Mouse (Mus musculus) heart, embryonic 14.5 days (tissue): ENCODE data around the gene Kcnh7. TPM values are rescaled to one million over a fixed set of nuclear protein-coding genes. Genes with fewer than 3 reads are reported as not detected.

Source experiments
- ATAC-seq: fragments of 200-750 bp; cut with Nextera tagmentation; 2 replicates; pipeline ENCODE4 v1.8.0; 2017; ENCODE audit warnings: low read depth, moderate TSS enrichment; ENCODE audit not compliant: insufficient number of reproducible peaks, insufficient read depth, low FRiP score
- H3K27ac ChIP-seq, 2 experiments: fragments of 200-500 bp in 1 of 2; fragments of 300-500 bp in 1 of 2; sonication (generic) in 1 of 2; replicated peaks in 1 of 2; 2 replicates each; pipeline ENCODE4 v1.5.1; 2012 to 2014; ENCODE audit warnings: low read depth in 2 of 2, low read length in 2 of 2, control low read depth in 1 of 2, mild to moderate bottlenecking in 1 of 2, mixed read lengths in 1 of 2; ENCODE audit not compliant: control insufficient read depth in 1 of 2, insufficient read depth in 1 of 2
- H3K27me3 ChIP-seq: fragments of 300-500 bp; sonication (generic); 2 replicates; pipeline ENCODE4 v1.6.1; 2014; ENCODE audit warnings: mild to moderate bottlenecking, low read length, control low read depth; ENCODE audit not compliant: control insufficient read depth, insufficient read depth
- H3K36me3 ChIP-seq: fragments of 300-500 bp; sonication (generic); 2 replicates; pipeline ENCODE4 v1.6.1; 2014; ENCODE audit warnings: mild to moderate bottlenecking, control low read depth, low read length, mixed read lengths; ENCODE audit not compliant: control insufficient read depth, insufficient read depth
- H3K4me1 ChIP-seq, 2 experiments: fragments of 200-500 bp in 1 of 2; fragments of 300-500 bp in 1 of 2; sonication (generic) in 1 of 2; 2 replicates each; pipeline ENCODE4 v1.6.1; 2012 to 2014; ENCODE audit warnings: low read length in 2 of 2, control low read depth in 1 of 2, mixed read lengths in 1 of 2; ENCODE audit not compliant: control insufficient read depth in 2 of 2, insufficient read depth in 2 of 2
- H3K4me2 ChIP-seq: fragments of 300-500 bp; sonication (generic); 2 replicates; pipeline ENCODE4 v1.6.1; 2014; ENCODE audit warnings: mild to moderate bottlenecking, low read length
- H3K4me3 ChIP-seq, 2 experiments: fragments of 200-500 bp in 1 of 2; fragments of 300-500 bp in 1 of 2; sonication (generic) in 1 of 2; 2 replicates each; pipeline ENCODE4 v1.5.1; 2012 to 2014; ENCODE audit warnings: low read length in 2 of 2, mild to moderate bottlenecking in 2 of 2, control low read depth in 1 of 2, low read depth in 1 of 2, moderate library complexity in 1 of 2; ENCODE audit not compliant: control insufficient read depth in 1 of 2, insufficient read depth in 1 of 2
- H3K9ac ChIP-seq: fragments of 300-500 bp; sonication (generic); 2 replicates; pipeline ENCODE4 v1.6.1; 2014; ENCODE audit warnings: mild to moderate bottlenecking, low read length
- H3K9me3 ChIP-seq: fragments of 300-500 bp; sonication (generic); 2 replicates; pipeline ENCODE4 v1.6.1; 2016; ENCODE audit warnings: low read length, control low read depth; ENCODE audit not compliant: control insufficient read depth
- WGBS: fragments of 180-500 bp; shearing (Covaris S2); extraction: QIAGEN DNeasy Blood & Tissue Kit; methylation state at CpG from one replicate; pipeline ENCODE4 v1.1.7; 2014; 5-methylcytosine and 5-hydroxymethylcytosine counted together
- polyA plus RNA-seq: library from polyadenylated mRNA; unstranded; fragments of >200 nt; fragmentation: Nextera tagmentation; extraction: Ambion mirVana; gene quantifications from 2 replicates; pipeline ENCODE4 v1.2.1, GENCODE M21; 2014

Gene Kcnh7
- polyA plus RNA-seq, 1 experiment from 2014 or later, result 5.8 TPM

DNA sequence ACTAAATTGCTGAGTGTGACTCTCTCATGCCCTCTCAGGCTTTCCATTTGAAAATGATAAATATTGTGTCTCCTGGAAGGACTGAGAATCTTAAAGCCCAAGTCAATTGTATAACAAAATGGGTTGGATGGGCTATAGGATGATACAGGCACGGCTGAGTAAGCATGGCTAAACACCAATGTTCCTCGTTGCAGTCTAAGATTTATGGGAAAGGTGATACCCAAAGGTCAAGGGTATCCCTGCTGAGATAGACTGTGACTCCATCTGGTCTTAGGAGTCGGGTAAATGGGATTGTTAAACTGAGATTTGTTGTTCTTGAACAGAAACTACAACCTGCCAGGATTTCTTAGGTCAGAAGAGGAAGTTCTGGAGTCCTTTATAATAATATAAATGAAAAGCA is 256.0 kb downstream of the Kcnh7 start:
- Histone ChIP-seq H3K9ac (no peak overlapping the region), H3K4me3 (no peak overlapping the region), H3K36me3 (no peaks in the 10 kb centered on the region), H3K9me3 (no peaks in the 10 kb centered on the region), H3K4me2 (no peak overlapping the region), H3K4me1 (no peaks in the 10 kb centered on the region), H3K27ac (no peak overlapping the region), H3K27me3 (no peaks in the 10 kb centered on the region)
- no peak for ATAC-seq
- WGBS, result 71% methylated on average over 3 of the region's 3 CpGs

DNA sequence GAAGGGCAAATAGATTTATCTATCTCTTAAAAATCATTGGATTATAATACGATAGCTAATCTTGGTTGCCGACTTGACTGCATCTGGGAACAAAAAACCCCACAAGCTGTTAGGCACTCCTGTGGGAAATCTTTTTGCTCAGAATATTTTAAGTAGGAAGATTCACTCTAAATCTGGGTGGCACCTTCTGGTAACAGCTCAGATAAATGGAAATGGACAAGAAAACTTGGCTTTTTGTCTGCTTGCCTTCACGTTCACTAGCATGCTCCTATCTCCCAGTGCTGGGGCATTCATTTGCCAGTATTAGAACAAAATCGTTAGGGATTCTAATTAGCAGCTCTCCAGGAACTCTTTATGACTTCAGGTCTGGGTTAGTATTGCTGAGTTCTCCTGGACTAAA is 260.3 kb downstream of the Kcnh7 start:
- 80% methylated on average over 4 of the region's 4 CpGs for WGBS

DNA sequence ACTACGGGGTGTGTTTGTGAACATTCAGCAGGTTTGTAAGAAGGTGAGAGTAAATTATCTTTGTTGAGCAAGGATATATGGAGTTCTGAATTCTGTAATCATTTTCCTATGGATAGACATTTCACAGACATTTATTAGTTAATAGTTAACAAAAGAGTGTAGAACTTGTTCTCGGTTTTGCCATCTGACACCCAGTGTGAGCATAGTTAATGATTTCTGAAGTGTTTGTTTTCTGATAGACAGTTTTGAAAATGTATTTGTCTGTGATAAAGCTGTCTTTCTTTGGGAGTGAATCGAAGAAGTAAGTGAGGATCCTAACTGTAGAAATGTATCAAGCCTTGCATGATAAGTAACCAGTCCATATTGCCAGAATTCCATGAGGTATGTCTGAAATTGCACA is 276.4 kb downstream of the Kcnh7 start:
- Histone ChIP-seq H3K4me3 (no peak overlapping the region), H3K36me3 (no peaks in the 10 kb centered on the region), H3K9me3 (no peaks in the 10 kb centered on the region), H3K4me2 (no peak overlapping the region), H3K9ac (no peak overlapping the region), H3K4me1 (no peaks in the 10 kb centered on the region), H3K27me3 (no peaks in the 10 kb centered on the region), H3K27ac (no peak overlapping the region)
- 76% methylated on average over 3 of the region's 3 CpGs for WGBS
- no peak for ATAC-seq

More for the DNA sequence above, 260.3 kb downstream of the Kcnh7 start:
- Histone ChIP-seq H3K9ac (no peak overlapping the region), H3K9me3 (no peaks in the 10 kb centered on the region), H3K4me2 (no peak overlapping the region), H3K27ac (no peak overlapping the region), H3K4me1 (no peaks in the 10 kb centered on the region), H3K4me3 (no peak overlapping the region), H3K27me3 (no peaks in the 10 kb centered on the region), H3K36me3 (no peaks in the 10 kb centered on the region)
- no peak for ATAC-seq

DNA sequence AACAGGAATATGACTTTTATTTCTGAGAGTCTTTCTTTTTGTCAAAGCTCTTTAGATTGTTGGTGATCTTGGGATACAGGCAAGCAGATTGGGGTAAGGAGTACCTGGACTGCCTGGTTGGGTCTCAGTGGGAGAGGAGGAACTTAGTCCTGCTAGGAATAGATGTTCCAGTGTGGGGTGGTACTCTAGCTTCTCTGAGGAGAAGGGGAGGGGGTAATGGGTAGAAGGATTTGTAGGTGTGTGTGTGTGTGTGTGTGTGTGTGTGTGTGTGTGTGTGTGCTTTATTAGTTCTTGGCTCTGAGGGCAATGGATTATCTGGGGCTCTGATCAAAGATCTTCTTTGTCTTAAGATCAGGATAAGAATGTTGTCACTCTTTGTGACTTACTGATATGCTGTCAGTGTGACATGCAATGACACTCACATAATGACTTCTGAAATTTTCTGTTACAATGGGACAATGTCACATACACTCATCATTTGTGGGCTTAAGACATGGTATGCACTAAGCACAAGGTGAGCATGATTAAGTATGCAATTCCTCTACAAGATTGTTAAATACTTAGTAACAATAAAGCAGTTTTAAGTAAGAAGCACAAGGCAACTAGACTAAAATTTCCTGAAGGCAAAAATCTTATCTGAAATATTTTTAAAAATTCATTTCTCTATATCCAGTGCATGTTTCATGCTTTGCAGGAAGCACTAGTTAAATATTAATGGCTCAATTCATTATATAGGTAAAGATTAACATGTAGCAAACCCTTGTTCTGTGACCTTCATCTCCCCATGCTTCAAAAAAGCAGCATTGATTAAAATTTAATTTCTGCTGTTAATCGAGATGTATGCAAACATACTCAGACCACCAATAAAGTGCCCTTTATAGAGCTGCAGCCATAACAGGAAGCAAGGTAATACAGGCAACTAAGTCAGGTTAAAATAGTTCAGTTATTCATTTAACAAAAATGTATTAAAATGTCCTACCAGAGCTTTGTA is 281.4 kb downstream of the Kcnh7 start:
- Histone ChIP-seq H3K4me3 (no peak overlapping the region), H3K9me3 (no peaks in the 10 kb centered on the region), H3K36me3 (no peaks in the 10 kb centered on the region), H3K27me3 (no peaks in the 10 kb centered on the region), H3K4me1 (no peaks in the 10 kb centered on the region), H3K27ac (no peak overlapping the region), H3K9ac (no peak overlapping the region), H3K4me2 (no peak overlapping the region)
- no peak for ATAC-seq
- 80% methylated on average over 1 of the region's 1 CpGs for WGBS

DNA sequence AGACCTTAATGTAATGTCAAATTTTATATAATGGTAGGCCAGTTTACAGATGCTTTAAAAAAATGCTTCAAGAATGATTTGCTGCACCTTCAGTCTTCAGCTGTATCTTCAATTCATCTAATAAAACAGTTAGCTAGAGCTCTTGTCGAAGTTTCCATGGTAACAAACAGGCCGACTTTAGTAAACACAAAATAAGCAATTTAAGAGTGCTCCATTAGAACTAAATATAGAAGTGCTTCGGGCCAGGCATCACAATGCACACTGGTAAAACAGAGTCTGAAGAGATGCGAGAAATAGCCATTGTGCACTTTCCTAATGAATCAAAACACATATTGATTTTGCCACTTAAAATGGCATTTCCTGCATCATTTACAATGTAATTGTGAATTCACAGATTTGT is 305.3 kb downstream of the Kcnh7 start:
- Histone ChIP-seq H3K27me3 (no peaks in the 10 kb centered on the region), H3K4me3 (no peak overlapping the region), H3K4me2 (no peak overlapping the region), H3K4me1 (no peaks in the 10 kb centered on the region), H3K27ac (no peak overlapping the region), H3K36me3 (no peaks in the 10 kb centered on the region), H3K9ac (no peak overlapping the region), H3K9me3 (no peaks in the 10 kb centered on the region)
- 74% methylated on average over 4 of the region's 4 CpGs for WGBS
- no peak for ATAC-seq

DNA sequence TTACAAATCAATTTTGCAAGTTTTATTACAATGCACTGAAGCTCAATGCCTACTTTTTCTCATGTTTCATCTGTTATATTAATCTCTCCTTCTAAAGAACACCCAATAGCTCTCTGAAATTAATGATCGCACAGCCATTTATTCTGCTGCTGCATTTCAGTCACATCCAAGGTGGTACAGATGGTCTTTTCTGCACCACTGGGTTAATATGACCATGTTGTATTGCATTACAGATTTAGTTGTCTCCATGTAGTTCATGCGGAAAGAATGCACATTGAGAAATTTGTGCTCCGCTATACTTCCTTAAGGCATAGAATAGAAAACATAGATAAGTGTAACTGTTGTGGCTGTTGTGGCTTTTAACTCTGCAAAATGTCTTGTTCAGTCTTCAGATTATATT is 328.7 kb downstream of the Kcnh7 start:
- Histone ChIP-seq H3K27ac (no peak overlapping the region), H3K9ac (no peak overlapping the region), H3K36me3 (no peaks in the 10 kb centered on the region), H3K4me2 (no peak overlapping the region), H3K9me3 (no peaks in the 10 kb centered on the region), H3K27me3 (no peaks in the 10 kb centered on the region), H3K4me3 (no peak overlapping the region), H3K4me1 (no peaks in the 10 kb centered on the region)
- WGBS, result 89% methylated on average over 3 of the region's 3 CpGs
- ATAC-seq, result no peak

DNA sequence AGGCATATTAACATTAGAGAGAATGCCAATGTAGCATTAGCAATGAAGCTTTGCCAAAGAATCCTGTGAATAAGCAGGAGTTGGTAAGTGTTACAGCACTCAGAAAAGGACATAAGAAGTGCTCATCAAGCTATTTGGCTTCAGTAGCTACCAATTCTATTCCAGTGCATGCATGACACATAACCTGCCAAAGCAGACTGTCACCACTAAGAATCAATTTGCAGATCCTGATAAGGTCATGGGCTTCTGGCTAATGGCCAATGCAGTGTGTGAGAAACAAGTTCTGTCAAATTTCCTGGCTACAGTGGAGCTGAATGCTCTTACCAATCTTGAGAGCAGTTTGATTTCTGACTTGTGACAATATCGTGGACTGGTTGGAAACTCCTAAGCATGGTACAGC is 341.5 kb downstream of the Kcnh7 start:
- Histone ChIP-seq H3K36me3 (no peaks in the 10 kb centered on the region), H3K27ac (peak overlapping the region in 1 of 2 experiments; percentile 52; a peak in 3 of 4 replicates), H3K4me2 (peak overlapping the region; percentile 48), H3K27me3 (no peaks in the 10 kb centered on the region), H3K4me1 (0 out of 4 replicates have a peak, but pooled peaks cover 0 to 7% of the 10 kb centered on the region in 2 experiments), H3K4me3 (no peak overlapping the region; a peak in 1 of 4 replicates), H3K9ac (no peak overlapping the region), H3K9me3 (no peaks in the 10 kb centered on the region)
- ATAC-seq, result no peak
- 17% methylated on average over 1 of the region's 1 CpGs for WGBS
